Mouse (Mus musculus): ENCODE measurements around the gene Dio3. TPM values are rescaled to one million over a fixed set of nuclear protein-coding genes. Genes with fewer than 3 reads are reported as not detected.
A peak's percentile ranks its signal among the peaks of the same experiment; 100 is the strongest.

Dio3 gene
- total RNA-seq (2021), result under 1 TPM; 0.14 to 0.32 TPM
- long read RNA-seq, experiment 1, result 0 reads
- long read RNA-seq, experiment 2, result 0 reads

- DNase-seq (ENCODE audit: low spot score), result peak; percentile 30
These were observed at the start of gene Dio3 for GRCm38 (mm10) chr12:110278853-110279252. Gene Dio3 (plus strand): TSS chr12:110279068.

DNA sequence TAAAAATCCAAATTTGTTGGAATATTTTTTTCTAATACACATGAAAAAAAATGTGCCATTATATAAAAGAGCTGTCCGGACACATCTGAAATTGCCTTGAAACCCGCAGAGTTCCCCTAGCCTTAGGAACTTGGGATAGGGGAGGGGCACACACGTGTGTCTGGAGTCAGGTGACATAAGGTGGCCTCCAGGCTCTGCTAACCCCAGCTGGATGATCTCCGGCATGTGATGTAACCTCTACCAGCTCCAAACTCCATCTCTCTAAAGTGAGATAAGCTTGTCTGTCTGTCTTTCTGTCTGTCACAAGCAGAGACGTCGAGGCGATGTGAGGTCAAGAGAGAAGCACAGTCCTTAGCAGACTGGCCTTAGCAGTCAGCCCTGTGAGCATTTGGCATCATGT, 48.6 kb upstream of the Dio3 start:
- no peak for DNase-seq (ENCODE audit: low spot score)

DNA sequence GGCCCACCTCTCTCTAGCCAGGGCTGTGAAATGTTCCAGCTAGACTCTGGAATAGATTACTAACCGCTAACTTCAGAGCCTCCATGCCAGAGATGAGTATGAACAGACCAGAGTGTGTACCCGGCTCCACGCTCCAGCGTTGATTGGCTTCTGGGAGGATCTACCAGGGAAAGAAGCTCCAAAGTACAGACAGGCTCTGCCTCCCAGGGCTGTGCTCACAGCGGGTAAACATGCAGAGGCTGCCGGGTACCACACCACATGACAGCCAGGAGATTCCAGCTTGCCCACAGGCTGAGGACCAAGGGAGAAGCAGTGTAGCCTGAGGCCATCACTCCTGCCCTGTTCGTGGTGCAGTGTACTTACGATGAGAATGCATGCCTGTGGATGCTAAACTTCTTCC, 48.1 kb upstream of the Dio3 start:
- DNase-seq (ENCODE audit: low spot score), result no peak

GRCm38 (mm10) chr12:110231709-110232600, 46.9 kb upstream of the Dio3 start:
- DNase-seq (ENCODE audit: low spot score), result no peak

- DNase-seq (ENCODE audit: low spot score), result no peak
These were observed 43.0 kb upstream of the Dio3 start for GRCm38 (mm10) chr12:110235908-110236307.

DNA sequence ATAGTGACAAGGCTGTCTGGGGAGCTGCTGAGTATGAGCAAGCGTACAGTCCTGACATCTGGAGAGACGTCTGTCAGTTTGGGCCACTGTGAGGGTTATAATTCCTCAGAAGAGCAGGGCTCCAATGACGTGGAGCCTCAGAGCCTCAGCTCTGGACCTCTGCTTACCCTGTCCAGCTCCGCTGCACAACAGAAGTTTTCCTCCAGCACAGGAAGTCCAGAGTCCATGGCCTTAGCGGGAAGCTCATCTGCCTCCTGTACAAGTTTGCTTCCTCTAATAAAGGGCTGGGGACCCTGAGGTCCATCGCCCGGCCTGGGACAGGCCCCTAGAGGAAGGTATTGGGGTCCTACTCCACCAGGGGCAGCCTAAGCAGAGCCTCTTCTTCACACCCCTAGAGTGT, 41.8 kb upstream of the Dio3 start:
- no peak for DNase-seq (ENCODE audit: low spot score)

DNA sequence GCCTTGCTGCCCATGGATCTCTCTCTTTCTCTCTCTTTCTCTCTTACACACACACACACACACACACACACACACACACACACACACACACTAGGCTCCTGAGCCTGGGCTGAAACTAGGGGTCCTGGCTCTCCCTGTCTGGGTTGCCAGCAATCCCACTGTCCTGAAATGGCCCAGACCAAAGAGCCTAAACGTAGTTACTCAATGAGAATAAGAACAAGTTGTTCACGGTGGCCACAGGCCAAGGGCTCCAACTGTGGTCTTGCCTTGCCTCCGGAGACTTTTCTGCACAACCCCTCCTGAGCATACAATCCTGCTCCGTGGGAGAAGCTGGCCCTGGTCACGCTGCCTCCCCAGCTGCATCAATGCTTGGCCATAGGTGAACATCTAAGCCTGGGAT, 39.5 kb upstream of the Dio3 start:
- DNase-seq (ENCODE audit: low spot score), result peak; percentile 24

GRCm38 (mm10) chr12:110244581-110244980, 34.3 kb upstream of the Dio3 start:
- peak; percentile 54 for DNase-seq (ENCODE audit: low spot score)

- no peak for DNase-seq (ENCODE audit: low spot score)
These were observed 33.4 kb upstream of the Dio3 start for GRCm38 (mm10) chr12:110245461-110245860.

DNA sequence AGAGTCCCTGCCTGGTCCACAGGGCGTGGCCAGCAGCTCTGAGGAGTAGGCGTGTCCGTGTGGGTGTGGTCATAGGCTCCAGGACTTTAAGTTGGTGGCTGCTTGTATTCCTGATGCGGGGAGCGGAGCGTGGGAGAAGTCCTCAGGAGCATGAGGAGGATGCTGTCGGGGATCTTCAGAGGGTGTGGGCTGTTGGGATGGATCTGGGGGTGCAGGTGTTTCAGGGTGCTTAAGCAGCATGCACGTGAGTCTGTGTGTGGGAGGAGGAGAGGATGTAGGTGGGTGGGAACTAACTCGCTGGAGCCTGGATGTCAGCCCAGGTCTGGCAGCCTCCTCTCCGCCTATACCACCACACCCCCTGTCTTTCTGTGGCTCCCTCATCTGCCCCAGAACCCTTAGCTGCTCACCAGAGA, 26.7 kb upstream of the Dio3 start:
- DNase-seq (ENCODE audit: low spot score), result no peak

- DNase-seq (ENCODE audit: low spot score), result no peak
These were observed 23.1 kb upstream of the Dio3 start for GRCm38 (mm10) chr12:110255731-110256130.

GRCm38 (mm10) chr12:110256478-110257220, 22.2 kb upstream of the Dio3 start:
- no peak for DNase-seq (ENCODE audit: low spot score)

DNA sequence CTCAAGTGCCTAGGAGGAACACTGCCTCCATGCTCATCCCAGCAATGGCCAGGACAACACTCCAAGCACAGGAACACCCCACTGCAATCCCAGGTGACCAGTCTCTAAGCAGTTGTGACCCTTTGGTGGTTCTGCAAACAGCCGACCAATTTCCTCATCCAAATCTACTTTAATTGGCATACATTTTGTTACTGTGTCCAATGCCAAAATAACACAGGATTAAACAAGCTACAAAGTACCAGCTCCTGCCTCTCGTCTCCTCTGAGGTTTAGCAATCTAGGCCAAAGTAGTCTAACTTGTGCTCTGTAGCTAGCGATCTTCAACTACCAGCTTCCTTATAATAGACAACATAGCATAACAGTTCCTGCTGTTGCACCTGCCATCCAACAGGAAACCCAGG, 10.6 kb upstream of the Dio3 start:
- DNase-seq (ENCODE audit: low spot score), result no peak

DNA sequence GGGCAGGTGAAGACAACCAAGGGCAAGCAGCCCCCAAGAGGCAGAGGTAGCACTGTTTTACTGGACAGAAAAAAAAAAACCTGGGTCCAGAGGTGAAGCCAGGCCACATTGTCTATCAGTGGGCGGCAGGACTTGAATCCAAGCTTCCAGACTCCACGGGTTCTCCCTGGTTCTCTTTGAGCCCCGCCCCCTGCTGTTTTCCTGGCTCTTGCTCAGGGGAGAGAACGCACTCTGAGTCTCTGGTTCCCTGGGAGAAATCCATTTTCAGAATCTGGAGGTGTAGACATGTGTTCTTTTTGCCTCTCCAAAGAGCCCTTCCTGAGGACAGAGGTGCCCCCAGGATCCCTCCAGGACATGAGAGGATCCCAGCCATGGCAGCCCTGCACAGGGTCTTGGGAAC, 9.2 kb upstream of the Dio3 start:
- no peak for DNase-seq (ENCODE audit: low spot score)

- no peak for DNase-seq (ENCODE audit: low spot score)
These were observed 2.8 kb upstream of the Dio3 start for GRCm38 (mm10) chr12:110276034-110276433.

DNA sequence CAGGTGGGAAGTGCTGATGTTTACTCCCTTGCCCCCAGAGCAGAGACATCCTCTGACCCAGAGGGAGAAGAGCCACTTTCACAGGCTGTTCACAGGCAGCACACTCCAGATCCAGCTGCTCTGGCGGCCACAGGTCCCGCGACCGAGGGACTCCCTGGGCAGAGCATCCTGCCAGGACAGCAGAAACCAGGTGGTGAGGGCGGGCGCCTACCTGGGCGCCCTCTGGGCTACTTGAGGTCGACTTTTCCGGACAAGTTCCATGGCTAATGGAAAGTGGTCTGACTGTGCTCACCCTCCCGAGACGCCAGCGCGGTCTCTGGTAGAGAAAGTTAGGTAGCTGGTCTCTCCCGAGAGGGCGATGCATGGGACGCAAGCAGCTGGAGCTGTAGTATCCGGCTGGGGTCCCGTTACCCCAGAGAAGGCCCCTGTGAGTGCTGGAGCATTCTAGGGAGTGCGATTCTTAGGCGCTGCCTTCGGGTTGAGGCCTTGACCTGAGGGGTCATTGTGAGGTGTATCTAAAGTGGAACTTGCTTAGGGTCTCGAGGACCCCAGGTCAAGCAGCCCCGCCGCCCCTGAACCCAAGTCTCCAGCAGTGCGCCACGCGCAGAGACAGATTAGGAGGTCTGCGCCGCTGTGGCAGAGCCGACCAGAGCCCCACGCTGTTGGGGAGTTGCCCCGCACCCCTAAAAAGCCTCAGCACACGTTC, 1.5 kb upstream of the Dio3 start:
- no peak for DNase-seq (ENCODE audit: low spot score)

- DNase-seq (ENCODE audit: low spot score), result no peak
These were observed 932 bp upstream of the Dio3 start for GRCm38 (mm10) chr12:110277965-110278307.

DNA sequence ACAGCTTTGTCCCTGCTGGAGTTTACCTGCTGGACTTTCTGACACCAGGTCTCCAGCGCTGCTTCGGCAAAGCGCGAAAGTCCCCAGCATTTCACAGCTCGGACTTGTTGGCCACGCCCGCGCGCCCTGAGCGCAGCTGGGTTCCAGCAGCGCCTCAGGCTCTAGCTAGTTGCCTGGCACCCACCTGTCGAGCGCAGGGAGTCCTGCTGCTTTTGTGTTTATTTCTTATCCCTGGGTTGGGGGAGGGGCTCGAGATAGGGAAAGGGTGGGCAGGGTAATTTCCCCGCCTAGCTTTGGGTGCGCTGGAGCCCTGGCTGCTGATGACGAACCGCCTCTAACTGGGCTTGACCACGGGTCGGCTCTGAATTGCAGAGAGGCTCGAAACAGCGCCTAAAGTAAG, 1.5 kb downstream of the Dio3 start:
- no peak for DNase-seq (ENCODE audit: low spot score)

GRCm38 (mm10) chr12:110283792-110284191, 4.9 kb downstream of the Dio3 start:
- DNase-seq (ENCODE audit: low spot score), result no peak

DNA sequence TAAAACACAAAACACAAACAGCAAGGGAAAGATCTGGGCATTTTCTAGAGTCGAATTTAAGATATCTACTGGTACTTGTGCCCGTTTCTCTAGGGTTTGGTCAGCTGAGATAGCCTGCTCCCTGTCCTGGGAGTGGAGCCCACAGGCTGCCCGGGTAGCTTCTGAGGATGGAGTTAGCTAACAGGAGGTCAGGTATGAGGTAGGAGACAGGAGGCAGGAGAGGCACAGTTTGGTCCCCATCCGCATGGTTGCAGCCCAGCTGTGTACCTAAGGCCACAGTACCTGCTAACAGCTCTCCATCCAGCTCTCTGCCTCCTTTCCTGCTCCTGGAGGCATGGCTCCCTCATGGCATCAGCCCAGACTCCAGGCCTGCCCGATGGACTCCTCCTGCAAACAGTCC, 13.9 kb downstream of the Dio3 start:
- no peak for DNase-seq (ENCODE audit: low spot score)

DNA sequence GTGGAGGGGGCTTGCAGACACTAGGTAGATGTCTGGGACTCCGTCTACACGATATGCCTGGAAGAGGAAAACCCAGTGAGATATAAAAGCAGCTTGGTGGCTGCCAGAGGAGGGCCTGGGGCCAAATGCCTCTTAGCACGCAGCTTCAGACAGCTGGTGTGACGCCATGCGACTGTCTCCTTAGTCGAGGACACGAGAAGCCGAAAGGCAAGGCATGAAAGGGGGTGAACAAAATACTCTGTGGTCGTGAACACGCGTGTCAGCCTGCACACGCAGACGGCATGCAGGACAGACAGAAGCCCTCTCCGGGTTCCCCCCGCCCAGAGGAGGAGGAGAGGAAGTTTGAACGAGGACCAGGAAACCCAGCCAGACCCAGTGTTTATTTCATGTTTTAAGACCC, 16.0 kb downstream of the Dio3 start:
- DNase-seq (ENCODE audit: low spot score), result no peak

- no peak for DNase-seq (ENCODE audit: low spot score)
These were observed 19.8 kb downstream of the Dio3 start for GRCm38 (mm10) chr12:110298653-110299052.
